Mouse (Mus musculus) hindbrain, embryonic 14.5 days (tissue): ENCODE data around the gene Lrrfip2. TPM values are rescaled to one million over a fixed set of nuclear protein-coding genes. Genes with fewer than 3 reads are reported as not detected.
A peak's percentile ranks its signal among the peaks of the same experiment; 100 is the strongest.

Source experiments
- ATAC-seq: fragments of 200-750 bp; cut with Nextera tagmentation; 2 replicates; pipeline ENCODE4 v1.8.0; 2017; ENCODE audit warnings: moderate number of reproducible peaks, mild to moderate bottlenecking, moderate TSS enrichment, moderate library complexity; ENCODE audit not compliant: low FRiP score
- DNase-seq: peaks from one replicate; pipeline ENCODE4 v3.0.0-alpha.2; 2015; ENCODE audit warnings: low spot score
- H3K27ac ChIP-seq: fragments of 300-500 bp; sonication (generic); 2 replicates; pipeline ENCODE4 v1.5.1; 2014; ENCODE audit warnings: mild to moderate bottlenecking, moderate library complexity
- H3K27me3 ChIP-seq: fragments of 300-500 bp; sonication (generic); 2 replicates; pipeline ENCODE4 v1.6.1; 2014; ENCODE audit warnings: mild to moderate bottlenecking, low read length, mixed read lengths; ENCODE audit not compliant: control insufficient read depth, insufficient read depth
- H3K36me3 ChIP-seq: fragments of 300-500 bp; sonication (generic); replicated peaks from 2 replicates; pipeline ENCODE4 v1.6.1; 2014; ENCODE audit not compliant: control insufficient read depth, insufficient read depth
- H3K4me1 ChIP-seq: fragments of 300-500 bp; sonication (generic); replicated peaks from 2 replicates; pipeline ENCODE4 v1.6.1; 2014; ENCODE audit warnings: antibody characterized with exemption, low read length, mixed read lengths; ENCODE audit not compliant: control insufficient read depth, insufficient read depth
- H3K4me2 ChIP-seq: fragments of 300-500 bp; sonication (generic); replicated peaks from 2 replicates; pipeline ENCODE4 v1.6.1; 2014; ENCODE audit warnings: mild to moderate bottlenecking, moderate library complexity
- H3K4me3 ChIP-seq: fragments of 300-500 bp; sonication (generic); replicated peaks from 2 replicates; pipeline ENCODE4 v1.5.1; 2014; ENCODE audit warnings: mild to moderate bottlenecking, low read length
- H3K9ac ChIP-seq: fragments of 300-500 bp; sonication (generic); 2 replicates; pipeline ENCODE4 v1.6.1; 2014
- H3K9me3 ChIP-seq: fragments of 300-500 bp; sonication (generic); 2 replicates; pipeline ENCODE4 v1.6.1; 2016; ENCODE audit warnings: low read length; ENCODE audit not compliant: control insufficient read depth
- WGBS: fragments of 180-500 bp; shearing (Covaris S2); extraction: QIAGEN DNeasy Blood & Tissue Kit; methylation state at CpG from one replicate; pipeline ENCODE4 v1.1.7; 2014; 5-methylcytosine and 5-hydroxymethylcytosine counted together
- polyA plus RNA-seq: library from polyadenylated mRNA; unstranded; fragments of >200 nt; fragmentation: Nextera tagmentation; extraction: Ambion mirVana; gene quantifications from 2 replicates; pipeline ENCODE4 v1.2.1, GENCODE M21; 2014

Lrrfip2 gene
- polyA plus RNA-seq, 1 experiment from 2014 or later = 40.5 TPM

DNA sequence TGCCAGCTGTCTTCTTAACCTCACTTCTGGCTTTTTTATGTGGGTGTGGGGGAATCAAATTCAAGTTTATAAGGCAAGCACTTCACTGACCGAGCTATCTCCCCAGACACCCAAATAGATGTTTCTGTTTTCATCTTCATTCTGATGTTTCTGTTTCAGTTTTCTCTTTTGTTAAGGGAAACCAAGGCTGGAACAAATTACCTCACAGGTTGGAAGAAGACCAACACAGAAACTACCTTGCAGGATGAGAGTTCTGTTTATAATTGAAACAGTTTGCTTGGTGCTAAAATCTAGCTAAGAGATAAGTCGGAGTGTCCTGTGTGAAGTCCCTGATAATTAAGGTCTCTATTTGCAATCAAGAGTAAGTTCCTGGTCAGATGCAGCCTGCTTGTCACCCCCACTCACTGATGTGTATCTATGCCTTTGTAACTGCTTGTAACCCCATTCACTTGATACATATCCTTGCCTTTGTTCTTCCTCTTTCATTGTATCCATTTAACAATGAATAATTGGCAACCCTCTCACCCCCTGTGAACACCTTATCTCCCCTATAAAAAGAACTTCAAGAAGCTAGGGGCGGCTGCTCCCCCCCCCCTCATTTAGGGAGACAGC is 30.3 kb upstream of the Lrrfip2 start:
- Histone ChIP-seq H3K9me3 (no peaks in the 10 kb centered on the region), H3K27ac (no peak overlapping the region), H3K27me3 (no peaks in the 10 kb centered on the region), H3K9ac (no peak overlapping the region), H3K4me2 (no peak overlapping the region), H3K36me3 (no peaks in the 10 kb centered on the region), H3K4me3 (no peak overlapping the region), H3K4me1 (0 out of 2 replicates have a peak, but pooled peaks cover 3% of the 10 kb centered on the region)
- no peak for ATAC-seq
- DNase-seq = no peak
- WGBS = 27% methylated on average over 3 of the region's 3 CpGs

- H3K4me3 ChIP-seq = no peak overlapping the region
- no peaks in the 10 kb centered on the region for H3K9me3 ChIP-seq
- no peaks in the 10 kb centered on the region for H3K27me3 ChIP-seq
- DNase-seq = no peak
- no peak overlapping the region for H3K9ac ChIP-seq
- H3K27ac ChIP-seq = no peak overlapping the region
- H3K4me2 ChIP-seq = no peak overlapping the region
- ATAC-seq = no peak
- no peaks in the 10 kb centered on the region for H3K36me3 ChIP-seq
- WGBS = 6% methylated on average over 5 of the region's 5 CpGs
- H3K4me1 ChIP-seq = 0 out of 2 replicates have a peak, but pooled peaks cover 3% of the 10 kb centered on the region
These were observed 29.4 kb upstream of the Lrrfip2 start for GRCm38 (mm10) chr9:111087960-111088359.

DNA sequence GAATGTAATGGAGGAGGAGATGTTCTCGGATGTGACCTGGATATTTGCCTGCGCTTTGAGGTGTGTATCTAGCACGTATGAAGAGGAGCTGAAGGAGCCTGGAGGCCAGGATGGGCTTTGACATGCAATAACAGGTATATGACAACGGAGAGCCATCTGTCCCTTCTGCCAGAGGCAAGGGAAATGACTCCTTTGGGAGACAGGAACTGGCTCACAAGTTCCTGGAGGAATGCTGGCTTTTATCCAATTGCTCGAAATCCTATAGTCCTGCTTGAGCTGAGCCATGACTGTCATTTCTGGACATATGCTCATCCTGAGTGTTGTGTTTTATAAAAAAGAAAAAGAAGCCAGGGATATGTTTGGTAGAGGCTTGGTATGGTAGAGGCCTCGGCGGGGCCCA is 28.5 kb upstream of the Lrrfip2 start:
- ATAC-seq = no peak
- WGBS = 28% methylated on average over 7 of the region's 7 CpGs

GRCm38 (mm10) chr9:111092657-111093056 is 24.7 kb upstream of the Lrrfip2 start:
- Histone ChIP-seq H3K4me2 (no peak overlapping the region), H3K4me3 (no peak overlapping the region), H3K36me3 (no peaks in the 10 kb centered on the region), H3K9ac (no peak overlapping the region), H3K27ac (no peak overlapping the region), H3K9me3 (no peaks in the 10 kb centered on the region), H3K27me3 (no peaks in the 10 kb centered on the region), H3K4me1 (0 out of 2 replicates have a peak, but pooled peaks cover 3% of the 10 kb centered on the region)
- ATAC-seq (no peak; the same call in 1 of the 2 replicates), DNase-seq (peak; percentile 42)
- 66% methylated on average over 9 of the region's 9 CpGs for WGBS

More for the DNA sequence above, 28.5 kb upstream of the Lrrfip2 start:
- Histone ChIP-seq H3K9ac (no peak overlapping the region), H3K27me3 (no peaks in the 10 kb centered on the region), H3K36me3 (no peaks in the 10 kb centered on the region), H3K4me2 (no peak overlapping the region), H3K4me3 (no peak overlapping the region), H3K27ac (no peak overlapping the region), H3K4me1 (0 out of 2 replicates have a peak, but pooled peaks cover 3% of the 10 kb centered on the region), H3K9me3 (no peaks in the 10 kb centered on the region)
- no peak for DNase-seq

DNA sequence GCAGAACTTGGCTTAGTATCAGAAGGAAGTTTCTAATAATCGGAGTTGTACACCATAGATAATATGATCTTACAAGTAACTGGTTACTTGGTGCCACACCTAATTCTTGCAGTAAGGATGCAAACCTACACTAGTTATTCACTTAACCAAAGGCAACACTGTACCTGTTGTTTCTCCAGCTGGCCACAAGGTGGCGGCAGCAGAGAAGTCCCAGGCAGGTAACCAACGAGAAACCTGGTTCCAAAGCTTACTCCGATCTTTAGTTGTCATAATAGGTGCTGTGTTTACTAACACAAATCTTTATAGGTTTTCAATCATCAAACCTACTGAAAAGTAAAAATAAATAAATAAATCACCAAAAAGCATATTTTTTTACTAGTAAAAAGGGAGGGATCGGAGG is 24.3 kb upstream of the Lrrfip2 start:
- DNase-seq (peak; percentile 69), ATAC-seq (no peak)
- Histone ChIP-seq H3K4me2 (no peak overlapping the region), H3K27me3 (no peaks in the 10 kb centered on the region), H3K27ac (no peak overlapping the region), H3K36me3 (no peaks in the 10 kb centered on the region), H3K9ac (no peak overlapping the region), H3K4me1 (0 out of 2 replicates have a peak, but pooled peaks cover 3% of the 10 kb centered on the region), H3K9me3 (no peaks in the 10 kb centered on the region), H3K4me3 (no peak overlapping the region)
- WGBS = 31% methylated on average over 5 of the region's 5 CpGs

GRCm38 (mm10) chr9:111094626-111095025 is 22.8 kb upstream of the Lrrfip2 start:
- 81% methylated on average over 5 of the region's 5 CpGs for WGBS
- no peak for ATAC-seq

DNA sequence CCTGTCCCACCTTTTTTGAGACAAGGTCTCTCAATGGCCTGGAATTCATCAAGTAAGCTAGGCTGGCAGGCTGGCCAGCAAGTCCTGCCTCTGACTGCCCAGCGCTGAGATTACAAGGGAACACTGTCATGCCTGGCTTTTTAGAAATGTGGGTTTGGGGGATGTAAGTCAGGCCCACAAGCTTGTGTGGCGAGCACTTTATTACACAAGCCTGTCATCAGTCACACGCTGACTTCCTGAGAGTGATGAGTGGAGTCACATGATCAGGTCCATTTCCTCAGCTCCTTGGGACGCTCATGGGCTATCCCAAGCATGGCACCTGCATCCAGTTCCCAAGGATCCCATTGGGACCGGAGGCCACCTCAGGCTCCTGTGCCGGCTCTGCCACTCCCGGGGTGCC is 21.7 kb upstream of the Lrrfip2 start:
- Histone ChIP-seq H3K9me3 (no peaks in the 10 kb centered on the region), H3K36me3 (no peaks in the 10 kb centered on the region)
- WGBS = 82% methylated on average over 7 of the region's 7 CpGs

More at GRCm38 (mm10) chr9:111094626-111095025, 22.8 kb upstream of the Lrrfip2 start:
- Histone ChIP-seq H3K9me3 (no peaks in the 10 kb centered on the region), H3K27ac (no peak overlapping the region), H3K27me3 (no peaks in the 10 kb centered on the region), H3K9ac (no peak overlapping the region), H3K4me1 (no peaks in the 10 kb centered on the region), H3K4me2 (no peak overlapping the region), H3K4me3 (no peak overlapping the region), H3K36me3 (no peaks in the 10 kb centered on the region)
- DNase-seq = no peak

DNA sequence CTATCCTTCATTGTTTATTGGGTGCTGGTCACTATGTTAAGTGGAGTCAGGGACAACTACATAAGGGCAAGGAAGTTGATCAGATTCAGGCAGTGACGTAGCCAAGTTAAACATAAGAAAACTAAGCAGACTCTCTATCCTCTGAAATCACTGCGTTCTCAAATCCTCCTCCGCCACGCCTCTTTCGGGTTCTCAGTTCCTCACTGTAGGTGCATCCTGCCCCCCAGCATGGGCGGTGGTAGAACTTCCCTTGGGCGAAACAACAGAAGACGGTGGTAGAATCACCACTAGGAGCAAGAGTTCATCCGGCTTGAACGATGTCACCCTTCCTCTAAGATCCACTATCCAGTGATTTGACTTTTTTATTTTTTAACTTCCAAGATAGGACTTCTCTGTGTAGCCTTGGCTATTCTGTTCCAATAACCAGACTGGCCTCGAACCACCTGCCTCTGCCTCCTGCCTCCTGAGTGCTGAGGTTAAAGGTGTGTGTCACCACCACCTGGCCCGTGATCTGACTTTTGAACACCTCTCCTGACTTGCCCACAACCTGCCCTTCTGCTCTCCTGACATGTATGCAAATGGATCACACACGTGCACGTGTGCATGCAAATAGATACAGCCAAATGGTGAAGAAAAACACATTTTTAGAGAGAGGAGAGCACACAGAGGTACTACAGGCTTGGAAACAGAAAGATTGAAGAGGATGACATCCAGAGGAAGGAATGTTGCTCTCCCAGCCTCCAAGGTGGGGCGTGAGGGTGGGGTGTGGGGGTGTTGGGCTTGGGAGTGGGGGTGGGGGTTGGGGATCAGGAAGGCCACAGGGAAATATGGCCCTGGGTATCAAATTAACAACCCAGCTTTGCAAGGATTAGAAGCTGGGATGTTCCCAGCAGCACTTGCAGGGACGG is 20.7 kb upstream of the Lrrfip2 start:
- DNase-seq (no peak), ATAC-seq (no peak)
- H3K27ac ChIP-seq = no peak overlapping the region
- H3K4me1 ChIP-seq = no peaks in the 10 kb centered on the region
- H3K9me3 ChIP-seq = no peaks in the 10 kb centered on the region
- WGBS = 88% methylated on average over 16 of the region's 16 CpGs
- H3K36me3 ChIP-seq = no peaks in the 10 kb centered on the region
- no peak overlapping the region for H3K9ac ChIP-seq
- H3K27me3 ChIP-seq = no peaks in the 10 kb centered on the region
- no peak overlapping the region for H3K4me3 ChIP-seq
- no peak overlapping the region for H3K4me2 ChIP-seq

More for the DNA sequence above, 21.7 kb upstream of the Lrrfip2 start:
- no peak overlapping the region for H3K9ac ChIP-seq
- no peaks in the 10 kb centered on the region for H3K4me1 ChIP-seq
- ATAC-seq (no peak), DNase-seq (no peak)
- H3K27me3 ChIP-seq = no peaks in the 10 kb centered on the region
- no peak overlapping the region for H3K4me3 ChIP-seq
- H3K27ac ChIP-seq = no peak overlapping the region
- H3K4me2 ChIP-seq = no peak overlapping the region

- DNase-seq = no peak
- WGBS = 70% methylated on average over 6 of the region's 6 CpGs
- H3K27me3 ChIP-seq = no peaks in the 10 kb centered on the region
- no peak overlapping the region for H3K4me2 ChIP-seq
- no peak for ATAC-seq
- no peak overlapping the region for H3K9ac ChIP-seq
- H3K4me3 ChIP-seq = no peak overlapping the region
- no peaks in the 10 kb centered on the region for H3K9me3 ChIP-seq
- H3K4me1 ChIP-seq = no peaks in the 10 kb centered on the region
- no peak overlapping the region for H3K27ac ChIP-seq
- H3K36me3 ChIP-seq = no peaks in the 10 kb centered on the region
These were observed 19.8 kb upstream of the Lrrfip2 start for GRCm38 (mm10) chr9:111097543-111097942.
